Mouse (Mus musculus) heart, postnatal 0 days (tissue): ENCODE measurements around the gene Cpne6. TPM values are rescaled to one million over a fixed set of nuclear protein-coding genes. Genes with fewer than 3 reads are reported as not detected.
A peak's percentile ranks its signal among the peaks of the same experiment; 100 is the strongest.

Experiments
- ATAC-seq: fragments of 200-750 bp; cut with Nextera tagmentation; 2 replicates; pipeline ENCODE4 v1.8.0; 2017; ENCODE audit warnings: low read depth, moderate number of reproducible peaks, moderate library complexity; ENCODE audit not compliant: insufficient read depth
- DNase-seq: peaks from one replicate; pipeline ENCODE4 v3.0.0-alpha.2; 2016; ENCODE audit warnings: low spot score
- H3K27ac ChIP-seq: fragments of 300-500 bp; sonication (generic); 2 replicates; pipeline ENCODE4 v1.5.1; 2014; ENCODE audit warnings: low read depth, mild to moderate bottlenecking
- H3K27me3 ChIP-seq: fragments of 300-500 bp; sonication (generic); 2 replicates; pipeline ENCODE4 v1.6.1; 2014; ENCODE audit warnings: low read length, mixed read lengths; ENCODE audit not compliant: control insufficient read depth, insufficient read depth
- H3K36me3 ChIP-seq: fragments of 300-500 bp; sonication (generic); replicated peaks from 2 replicates; pipeline ENCODE4 v1.6.1; 2014; ENCODE audit warnings: low read length, mixed read lengths; ENCODE audit not compliant: control insufficient read depth, insufficient read depth
- H3K4me1 ChIP-seq: fragments of 300-500 bp; sonication (generic); 2 replicates; pipeline ENCODE4 v1.6.1; 2014; ENCODE audit warnings: antibody characterized with exemption; ENCODE audit not compliant: control insufficient read depth, insufficient read depth
- H3K4me2 ChIP-seq: fragments of 300-500 bp; sonication (generic); 2 replicates; pipeline ENCODE4 v1.6.1; 2014; ENCODE audit warnings: low read depth, mild to moderate bottlenecking, low read length, moderate library complexity
- H3K4me3 ChIP-seq: fragments of 300-500 bp; sonication (generic); 2 replicates; pipeline ENCODE4 v1.5.1; 2014; ENCODE audit warnings: low read depth, low read length
- H3K9ac ChIP-seq: fragments of 300-500 bp; sonication (generic); replicated peaks from 2 replicates; pipeline ENCODE4 v1.6.1; 2014; ENCODE audit warnings: low read depth, low read length, mixed read lengths
- H3K9me3 ChIP-seq: fragments of 300-500 bp; sonication (generic); replicated peaks from 2 replicates; pipeline ENCODE4 v1.6.1; 2016; ENCODE audit warnings: low read length; ENCODE audit not compliant: control insufficient read depth
- CTCF ChIP-seq: IDR thresholded peaks from 2 replicates; pipeline ENCODE4 v1.5.1; 2016; ENCODE audit warnings: antibody characterized with exemption, control low read depth, low read depth
- EP300 ChIP-seq: IDR thresholded peaks from 2 replicates; pipeline ENCODE4 v1.6.1; 2016; ENCODE audit warnings: antibody characterized with exemption, low read depth
- WGBS: fragments of 180-500 bp; shearing (Covaris S2); extraction: QIAGEN DNeasy Blood & Tissue Kit; methylation state at CpG from one replicate; pipeline ENCODE4 v1.1.7; 2014; 5-methylcytosine and 5-hydroxymethylcytosine counted together
- polyA plus RNA-seq: library from polyadenylated mRNA; unstranded; fragments of >200 nt; fragmentation: Nextera tagmentation; extraction: Ambion mirVana; gene quantifications from 2 replicates; pipeline ENCODE4 v1.2.1, GENCODE M21; 2015
- total RNA-seq: library from RNA; depleted of rRNA; stranded (reverse); fragments of >200 nt; gene quantifications from 2 replicates; pipeline ENCODE4 v1.2.3, GENCODE M21; 2014; ENCODE audit warnings: low replicate concordance

Cpne6 gene
- total and polyA plus RNA-seq, 2 experiments from 2014 or later, result 0.08 TPM

GRCm38 (mm10) chr14:55490361-55491201 lies 19.7 kb upstream of the Cpne6 start, which contains the start of gene Carmil3:
Carmil3 (plus strand) TSS chr14:55490651.
- peaks cover 4% of the 10 kb centered on the region; the same call in 1 of the 2 replicates for H3K27me3 ChIP-seq
- peaks cover 17% of the 10 kb centered on the region; the same call in 1 of the 2 replicates for H3K36me3 ChIP-seq
- under 1% methylated on average over 65 of the region's 68 CpGs for WGBS
- H3K9me3 ChIP-seq, result no peaks in the 10 kb centered on the region
- peak within 1 kb of the TSS; percentile 91 for H3K4me2 ChIP-seq
- peak within 1 kb of the TSS; percentile 62 for H3K4me3 ChIP-seq
- DNase-seq (peak; percentile 27), ATAC-seq (peak; percentile 71)
- peak within 1 kb of the TSS; percentile 56 for H3K9ac ChIP-seq
- no peak for TF ChIP-seq CTCF
- no peak for TF ChIP-seq EP300
- peaks cover 6% of the 10 kb centered on the region for H3K4me1 ChIP-seq
- H3K27ac ChIP-seq, result no peak within 1 kb of the TSS

- no peak for TF ChIP-seq EP300
- no peak for TF ChIP-seq CTCF
Observed at GRCm38 (mm10) chr14:55491291-55491833, 18.9 kb upstream of the Cpne6 start.

GRCm38 (mm10) chr14:55492103-55492502 lies 18.1 kb upstream of the Cpne6 start:
- Histone ChIP-seq H3K4me3 (no peak overlapping the region), H3K27me3 (peaks cover 4% of the 10 kb centered on the region; the same call in 1 of the 2 replicates), H3K36me3 (peaks cover 8% of the 10 kb centered on the region; the same call in 1 of the 2 replicates), H3K9ac (no peak overlapping the region), H3K9me3 (no peaks in the 10 kb centered on the region), H3K27ac (no peak overlapping the region), H3K4me1 (peaks cover 13% of the 10 kb centered on the region), H3K4me2 (no peak overlapping the region)
- TF ChIP-seq EP300 (no peak), CTCF (no peak)
- ATAC-seq (no peak), DNase-seq (no peak)
- 24% methylated on average over 3 of the region's 3 CpGs for WGBS

More at GRCm38 (mm10) chr14:55491291-55491833, 18.9 kb upstream of the Cpne6 start:
- peaks cover 6% of the 10 kb centered on the region for H3K4me1 ChIP-seq
- DNase-seq (peak; percentile 46), ATAC-seq (peak; percentile 64)
- peaks cover 12% of the 10 kb centered on the region; the same call in 1 of the 2 replicates for H3K36me3 ChIP-seq
- no peak overlapping the region for H3K27ac ChIP-seq
- peaks cover 4% of the 10 kb centered on the region; the same call in 1 of the 2 replicates for H3K27me3 ChIP-seq
- H3K9me3 ChIP-seq, result no peaks in the 10 kb centered on the region
- H3K9ac ChIP-seq, result peak overlapping the region; percentile 56
- WGBS, result under 1% methylated on average over 30 of the region's 30 CpGs
- H3K4me3 ChIP-seq, result peak overlapping the region; percentile 62
- peak overlapping the region; percentile 91 for H3K4me2 ChIP-seq

- WGBS, result 63% methylated on average over 20 of the region's 20 CpGs
- H3K4me3 ChIP-seq, result no peak overlapping the region
- no peak for DNase-seq
Observed at GRCm38 (mm10) chr14:55495509-55496240, 14.6 kb upstream of the Cpne6 start.

GRCm38 (mm10) chr14:55496761-55497448 lies 13.3 kb upstream of the Cpne6 start:
- ATAC-seq (peak; percentile 27), DNase-seq (no peak)
- no peak overlapping the region for H3K27ac ChIP-seq
- H3K4me1 ChIP-seq, result peaks cover 8% of the 10 kb centered on the region
- no peak overlapping the region for H3K4me3 ChIP-seq
- no peaks in the 10 kb centered on the region for H3K36me3 ChIP-seq
- no peak for TF ChIP-seq EP300
- TF ChIP-seq CTCF, result no peak
- H3K27me3 ChIP-seq, result no peaks in the 10 kb centered on the region
- no peaks in the 10 kb centered on the region for H3K9me3 ChIP-seq
- H3K4me2 ChIP-seq, result peak overlapping the region; percentile 21; the same call in 1 of the 2 replicates
- 46% methylated on average over 15 of the region's 16 CpGs for WGBS
- H3K9ac ChIP-seq, result no peak overlapping the region

More at GRCm38 (mm10) chr14:55495509-55496240, 14.6 kb upstream of the Cpne6 start:
- TF ChIP-seq CTCF, result no peak
- no peak overlapping the region for H3K9ac ChIP-seq
- H3K27ac ChIP-seq, result no peak overlapping the region
- no peaks in the 10 kb centered on the region for H3K9me3 ChIP-seq
- no peaks in the 10 kb centered on the region for H3K36me3 ChIP-seq
- peaks cover 4% of the 10 kb centered on the region; the same call in 1 of the 2 replicates for H3K27me3 ChIP-seq
- H3K4me1 ChIP-seq, result peaks cover 13% of the 10 kb centered on the region
- no peak overlapping the region for H3K4me2 ChIP-seq
- ATAC-seq, result no peak
